In the genomic region with DNA sequence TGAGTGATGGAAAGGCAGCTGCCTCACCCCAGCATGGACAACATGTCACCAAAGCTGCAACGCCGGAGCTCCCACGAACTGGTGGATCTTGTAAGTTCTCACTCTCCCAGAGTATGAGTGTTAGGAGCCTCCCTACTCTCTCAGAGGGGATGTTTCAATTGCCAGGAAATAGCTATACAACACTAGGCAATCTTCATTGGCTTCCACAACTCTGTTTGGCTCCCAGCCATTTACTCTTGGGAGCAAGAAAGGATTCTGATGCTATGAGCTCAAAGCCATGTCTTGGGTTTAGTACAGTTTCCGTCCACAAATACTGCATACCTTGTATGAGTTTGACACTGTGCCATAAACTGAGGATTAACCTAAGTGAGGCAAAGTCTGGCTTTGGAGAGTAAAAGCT, we compare ENCODE assay signal across 28 mouse cellular contexts. TPM values are rescaled to one million over a fixed set of nuclear protein-coding genes. Genes with fewer than 3 reads are reported as not detected.
DNase-seq lines count a peak whose midpoint lies in the region; ATAC-seq lines count a peak whose summit lies in the region.
"Had no signal": no experiment of that assay in that cellular context is flagged by ENCODE, and none has a peak within 500 bp of the region (broad histone marks: within the 10 kb centered on the region; RNA-seq: fewer than 3 reads in every experiment).

No protein-coding gene starts in this region.

- peaks cover 6% of the 10 kb centered on the region; the same call in 1 of the 2 replicates for H3K4me1 ChIP-seq in heart, embryonic 16.5 days (ENCODE audit: control insufficient read depth, insufficient read depth, low read length)
- H3K4me1 ChIP-seq in lung, embryonic 15.5 days: peaks cover 7% of the 10 kb centered on the region

- peak; percentile 33 to 39 for DNase-seq in cerebellum, postnatal 10 days
- no peak for DNase-seq in cerebellum, adult 9-10 months
- DNase-seq in heart, postnatal 25 days (ENCODE audit: low spot score): no peak
- DNase-seq in lung, postnatal 14 days: no peak
- DNase-seq in NIH3T3 (ENCODE audit: low read depth): peak; percentile 19
- no peak for DNase-seq in layer of hippocampus, adult 9-10 months (ENCODE audit: low spot score)
- DNase-seq: adrenal gland, postnatal 25 days; cerebellum, adult 11-12 months; kidney, adult 8-10 months; kidney, postnatal 4 days; layer of hippocampus, postnatal 36 days; left cerebral cortex, postnatal 4 days; right cerebral cortex, postnatal 25 days; spleen, adult 18-20 months; thymus, adult 2 months; thymus, postnatal 36 days had no signal

- H3K4me2 ChIP-seq in heart, embryonic 16.5 days (ENCODE audit: low read depth, low read length): no peak overlapping the region
- H3K4me2 ChIP-seq in lung, embryonic 15.5 days: no peak overlapping the region; the same call in 1 of the 2 replicates
- H3K4me2 ChIP-seq: forebrain, embryonic 13.5 days; hindbrain, embryonic 13.5 days; liver, embryonic 11.5 days; midbrain, embryonic 11.5 days had no signal

- H3K4me3 ChIP-seq in heart, embryonic 16.5 days (ENCODE audit: low read length): no peak overlapping the region
- H3K4me3 ChIP-seq in lung, embryonic 15.5 days: no peak overlapping the region
- H3K4me3 ChIP-seq: forebrain, embryonic 13.5 days; heart, embryonic 10.5 days; hindbrain, embryonic 13.5 days had no signal

- intact Hi-C loops in heart, postnatal 25 days (cut with DNase I): no loop called here

- ATAC-seq in heart, embryonic 16.5 days (replicated peaks; ENCODE audit: extremely low read depth, insufficient read depth, low FRiP score): 0 out of 2 replicates have a peak, but pooled peaks have one; percentile 32
- peak; percentile 82; the same call in 1 of the 2 replicates for ATAC-seq in lung, embryonic 15.5 days (ENCODE audit: borderline replicate concordance, extremely low read depth, low FRiP score, low TSS enrichment)
- ATAC-seq: forebrain, embryonic 13.5 days; intestine, embryonic 16.5 days; midbrain, embryonic 16.5 days; Patski had no signal

- no peaks in the 10 kb centered on the region for H3K9me3 ChIP-seq in heart, embryonic 16.5 days (replicated peaks; ENCODE audit: control insufficient read depth, low read length)
- no peaks in the 10 kb centered on the region for H3K9me3 ChIP-seq in lung, embryonic 15.5 days
- H3K9me3 ChIP-seq: forebrain, embryonic 13.5 days; G1E; heart, embryonic 10.5 days; hindbrain, embryonic 13.5 days had no signal

- H3K36me3 ChIP-seq in heart, embryonic 16.5 days (ENCODE audit: control insufficient read depth, insufficient read depth): no peaks in the 10 kb centered on the region
- H3K36me3 ChIP-seq in lung, embryonic 15.5 days: no peaks in the 10 kb centered on the region
- H3K36me3 ChIP-seq: G1E; heart, embryonic 10.5 days; hindbrain, embryonic 13.5 days had no signal

- no peak overlapping the region for H3K9ac ChIP-seq in heart, embryonic 16.5 days (ENCODE audit: low read length)
- H3K9ac ChIP-seq in lung, embryonic 15.5 days: no peak overlapping the region
- H3K9ac ChIP-seq: forebrain, embryonic 13.5 days; hindbrain, embryonic 13.5 days had no signal

- WGBS in heart, embryonic 16.5 days: 47% methylated on average over 4 of the region's 4 CpGs
- 51% methylated on average over 4 of the region's 4 CpGs for WGBS in lung, embryonic 15.5 days

- no peak overlapping the region for H3K27ac ChIP-seq in heart, embryonic 16.5 days (ENCODE audit: low read length)
- no peak overlapping the region for H3K27ac ChIP-seq in lung, embryonic 15.5 days
- H3K27ac ChIP-seq: forebrain, embryonic 13.5 days; heart, embryonic 10.5 days; hindbrain, embryonic 13.5 days; kidney, postnatal 0 days had no signal

- no peaks in the 10 kb centered on the region for H3K27me3 ChIP-seq in heart, embryonic 16.5 days (ENCODE audit: control insufficient read depth, insufficient read depth, low read length)
- H3K27me3 ChIP-seq in lung, embryonic 15.5 days: no peaks in the 10 kb centered on the region
- H3K27me3 ChIP-seq: forebrain, embryonic 13.5 days; hindbrain, embryonic 13.5 days; Patski had no signal

RNA-seq across cellular contexts. Expression of a gene that starts 34.1 kb away (rescaled TPM):
- polyA plus RNA-seq in heart, embryonic 16.5 days (2015; fragmentation: Nextera tagmentation; extraction: Ambion mirVana): 4.1 and 4.6 TPM in 2 replicates
- 10 to 100 TPM; 10.0 to 11.2 TPM for total RNA-seq in heart, postnatal 25 days (2021)
- polyA plus RNA-seq in lung, embryonic 15.5 days (2015; fragmentation: Nextera tagmentation; extraction: Ambion mirVana): 8.1 and 9.3 TPM in 2 replicates
- polyA plus RNA-seq: G1E had no signal

Comparison
In these comparisons a context has a peak if more than half of its experiments do, and no peak if none do; other contexts are left out.
1. DNase-seq: peak in cerebellum, postnatal 10 days (2 of 2) and NIH3T3 (single experiment); none in cerebellum, adult 9-10 months (single experiment), heart, postnatal 25 days (single experiment), lung, postnatal 14 days (single experiment) and layer of hippocampus, adult 9-10 months (single experiment).